Mouse (Mus musculus) MEL (cell line): Measurements from ENCODE around the gene Phf23. TPM values are rescaled to one million over a fixed set of nuclear protein-coding genes. Genes with fewer than 3 reads are reported as not detected.

ENCODE experiments used
- DNase-seq: peaks from one replicate; pipeline ENCODE4 v3.0.0; 2011; ENCODE audit warnings: low read depth, low spot score
- H3K27ac ChIP-seq: 2 replicates; pipeline ENCODE4 v1.5.1; 2012; ENCODE audit warnings: low read depth, mild to moderate bottlenecking, control low read depth, low read length, moderate library complexity; ENCODE audit not compliant: control insufficient read depth
- H3K27me3 ChIP-seq, 2 experiments: fragments of 150-350 bp in 1 of 2; sonication (generic) in 1 of 2; 2 replicates each; pipeline ENCODE4 v1.6.1; 2012; ENCODE audit warnings: low read length in 2 of 2, mild to moderate bottlenecking in 2 of 2, improper control_type of control experiment in 1 of 2, moderate library complexity in 1 of 2; ENCODE audit not compliant: insufficient read depth in 2 of 2, control insufficient read depth in 1 of 2
- H3K36me3 ChIP-seq, 2 experiments: 2 replicates each; pipeline ENCODE4 v1.6.1; 2012 to 2014; ENCODE audit warnings: low read length in 2 of 2, improper control_type of control experiment in 1 of 2, inconsistent platforms in 1 of 2, mild to moderate bottlenecking in 1 of 2; ENCODE audit not compliant: insufficient read depth in 2 of 2, control insufficient read depth in 1 of 2
- H3K4me1 ChIP-seq, 2 experiments: fragments of 150-350 bp in 1 of 2; sonication (generic) in 1 of 2; 2 replicates each; pipeline ENCODE4 v1.6.1; 2012; ENCODE audit warnings: low read length in 2 of 2, improper control_type of control experiment in 1 of 2, mild to moderate bottlenecking in 1 of 2; ENCODE audit not compliant: insufficient read depth in 2 of 2, control insufficient read depth in 1 of 2
- H3K4me3 ChIP-seq, 2 experiments: fragments of 150-350 bp in 1 of 2; sonication (generic) in 1 of 2; 2 replicates each; pipeline ENCODE4 v1.5.1; 2012; ENCODE audit warnings: low read depth in 2 of 2, low read length in 2 of 2, mild to moderate bottlenecking in 2 of 2, moderate library complexity in 2 of 2, control low read depth in 1 of 2, improper control_type of control experiment in 1 of 2; ENCODE audit not compliant: control insufficient read depth in 1 of 2, insufficient read depth in 1 of 2
- H3K79me2 ChIP-seq: 2 replicates; pipeline ENCODE4 v1.6.1; 2012; ENCODE audit warnings: mild to moderate bottlenecking, low read length, moderate library complexity; ENCODE audit not compliant: control insufficient read depth, poor library complexity, insufficient read depth
- H3K9ac ChIP-seq: 2 replicates; pipeline ENCODE4 v1.6.1; 2012; ENCODE audit warnings: low read depth, mild to moderate bottlenecking, control low read depth, low read length, moderate library complexity; ENCODE audit not compliant: control insufficient read depth, poor library complexity, severe bottlenecking
- H3K9me3 ChIP-seq: fragments of 150-350 bp; sonication (generic); replicated peaks from 2 replicates; pipeline ENCODE4 v1.6.1; 2012; ENCODE audit warnings: mild to moderate bottlenecking, low read length, improper control_type of control experiment, moderate library complexity; ENCODE audit not compliant: insufficient read depth
- CHD1 ChIP-seq: IDR thresholded peaks from 2 replicates; pipeline ENCODE4 v1.6.1; 2012; ENCODE audit warnings: low read depth, mild to moderate bottlenecking, inconsistent platforms, low read length, improper control_type of control experiment
- CHD2 ChIP-seq: IDR thresholded peaks from 2 replicates; pipeline ENCODE4 v1.6.1; 2011; ENCODE audit warnings: low read length, improper control_type of control experiment
- E2F4 ChIP-seq: IDR thresholded peaks from 2 replicates; pipeline ENCODE4 v1.6.1; 2011; ENCODE audit warnings: low read depth, low read length, improper control_type of control experiment, borderline replicate concordance
- GABPA ChIP-seq: IDR thresholded peaks from 2 replicates; pipeline ENCODE4 v1.6.1; 2012; ENCODE audit warnings: low read depth, mild to moderate bottlenecking, inconsistent platforms, low read length, improper control_type of control experiment, moderate library complexity
- GATA1 ChIP-seq: IDR thresholded peaks from 2 replicates; pipeline ENCODE4 v1.6.1; 2011; ENCODE audit warnings: low read depth, low read length, improper control_type of control experiment
- JUND ChIP-seq: IDR thresholded peaks from 2 replicates; pipeline ENCODE4 v1.6.1; 2011; ENCODE audit warnings: low read depth, mild to moderate bottlenecking, improper control_type of control experiment, low read length
- KAT2A ChIP-seq: conservative IDR thresholded peaks from 2 replicates; pipeline ENCODE4 v1.6.1; 2012; ENCODE audit warnings: low read depth, low read length, improper control_type of control experiment, inconsistent platforms
- MAX ChIP-seq: IDR thresholded peaks from 2 replicates; pipeline ENCODE4 v1.6.1; 2011; ENCODE audit warnings: low read length, improper control_type of control experiment
- MAZ ChIP-seq: IDR thresholded peaks from 2 replicates; pipeline ENCODE4 v1.6.1; 2012; ENCODE audit warnings: low read depth, mild to moderate bottlenecking, inconsistent platforms, low read length, improper control_type of control experiment
- MEF2A ChIP-seq: IDR thresholded peaks from 2 replicates; pipeline ENCODE4 v1.6.1; 2014; ENCODE audit warnings: low read depth, mild to moderate bottlenecking, inconsistent platforms, low read length, improper control_type of control experiment; ENCODE audit not compliant: poor library complexity, insufficient replicate concordance, severe bottlenecking; ENCODE audit errors: extremely low read depth
- MYB ChIP-seq: IDR thresholded peaks from 2 replicates; pipeline ENCODE4 v1.6.1; 2011; ENCODE audit warnings: mild to moderate bottlenecking, low read depth, low read length, improper control_type of control experiment
- NELFE ChIP-seq: IDR thresholded peaks from 2 replicates; pipeline ENCODE4 v1.6.1; 2011; ENCODE audit warnings: low read depth, low read length, improper control_type of control experiment
- RAD21 ChIP-seq: IDR thresholded peaks from 2 replicates; pipeline ENCODE4 v1.6.1; 2011; ENCODE audit warnings: mild to moderate bottlenecking, low read depth, low read length, improper control_type of control experiment
- RCOR1 ChIP-seq: IDR thresholded peaks from 2 replicates; pipeline ENCODE4 v1.6.1; 2012; ENCODE audit warnings: low read depth, mild to moderate bottlenecking, inconsistent platforms, low read length, improper control_type of control experiment
- SIN3A ChIP-seq: IDR thresholded peaks from 2 replicates; pipeline ENCODE4 v1.6.1; 2012; ENCODE audit warnings: low read length, improper control_type of control experiment, inconsistent platforms
- UBTF ChIP-seq: IDR thresholded peaks from 2 replicates; pipeline ENCODE4 v1.6.1; 2012; ENCODE audit warnings: low read depth, mild to moderate bottlenecking, inconsistent platforms, low read length, improper control_type of control experiment, moderate library complexity, borderline replicate concordance; ENCODE audit not compliant: insufficient read depth
- USF1 ChIP-seq: IDR thresholded peaks from 2 replicates; pipeline ENCODE4 v1.6.1; 2014; ENCODE audit warnings: low read depth, mild to moderate bottlenecking, inconsistent platforms, low read length, improper control_type of control experiment, moderate library complexity
- USF2 ChIP-seq, 2 experiments: IDR thresholded peaks; 2 replicates each; pipeline ENCODE4 v1.6.1; 2011 to 2012; ENCODE audit warnings: improper control_type of control experiment in 2 of 2, low read length in 2 of 2, borderline replicate concordance in 1 of 2, inconsistent platforms in 1 of 2, low read depth in 1 of 2, mild to moderate bottlenecking in 1 of 2; ENCODE audit not compliant: insufficient read depth in 1 of 2
- ZNF384 ChIP-seq: IDR thresholded peaks from 2 replicates; pipeline ENCODE4 v1.6.1; 2012; ENCODE audit warnings: low read depth, mild to moderate bottlenecking, inconsistent platforms, low read length, improper control_type of control experiment
- polyA plus RNA-seq, 2 experiments: library from polyadenylated mRNA; stranded (reverse) in 1 of 2; unstranded in 1 of 2; fragments of >175 nt in 1 of 2; fragments of >200 nt in 1 of 2; gene quantifications; 2 replicates each; pipeline versions ENCODE4 v1.2.1 to v1.2.4; 2012; ENCODE audit warnings: low replicate concordance in 2 of 2, low read depth in 1 of 2; ENCODE audit not compliant: insufficient read length in 2 of 2, insufficient read depth in 1 of 2, missing spikeins in 1 of 2
- total RNA-seq: library from RNA; depleted of rRNA; stranded (reverse); fragments of 300-350 nt; gene quantifications from 2 replicates; pipeline ENCODE4 v1.2.3, GENCODE M21; 2012

Phf23 gene
- total and polyA plus RNA-seq, 3 experiments, result 108 to 112 TPM; not detected in 1

GRCm38 (mm10) chr11:69984431-69984830, 11.1 kb upstream of the Phf23 start:
- no peak for DNase-seq
- no peak overlapping the region for H3K27ac ChIP-seq
- no peak overlapping the region for H3K4me3 ChIP-seq
- peaks cover 36% of the 10 kb centered on the region for H3K79me2 ChIP-seq
- H3K9ac ChIP-seq, result no peak overlapping the region
- no peak for TF ChIP-seq USF2 (IDR thresholded peaks at IDR 0.05; ENCODE audit: borderline replicate concordance in 1 of 2, insufficient read depth in 1 of 2, low read depth in 1 of 2, low read length in 2 of 2)
- TF ChIP-seq SIN3A, result no peak
- no peak for TF ChIP-seq KAT2A
- no peak for TF ChIP-seq ZNF384
- no peak for TF ChIP-seq NELFE
- no peak for TF ChIP-seq RAD21
- TF ChIP-seq GABPA, result no peak
- TF ChIP-seq MEF2A, result no peak
- H3K27me3 ChIP-seq, result no peaks in the 10 kb centered on the region
- H3K4me1 ChIP-seq, result peaks cover 3 to 12% of the 10 kb centered on the region in 2 experiments; a peak in 3 of 4 replicates
- peaks cover 2 to 15% of the 10 kb centered on the region in 2 experiments; a peak in 3 of 4 replicates for H3K36me3 ChIP-seq
- H3K9me3 ChIP-seq, result no peaks in the 10 kb centered on the region

DNA sequence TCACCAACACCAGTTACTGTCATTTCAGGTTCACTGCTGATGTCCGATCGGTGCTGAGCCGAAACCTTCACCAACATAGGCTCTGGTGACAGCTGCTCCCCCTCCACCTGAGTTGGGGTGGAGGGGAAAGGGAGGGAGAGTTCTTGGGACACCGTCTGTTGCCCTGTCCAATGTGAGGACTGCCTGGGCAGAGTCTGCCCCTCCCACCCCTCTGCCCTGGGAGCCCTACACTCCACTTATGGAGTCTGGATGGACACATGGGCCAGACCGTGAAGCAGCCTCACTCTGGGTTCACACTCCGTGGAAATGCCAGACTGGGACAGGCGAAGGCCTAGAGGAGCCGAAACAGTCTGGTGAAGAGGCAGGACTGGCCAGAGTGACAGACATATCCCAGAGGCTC, 5.6 kb upstream of the Phf23 start:
- H3K4me3 ChIP-seq, result no peak overlapping the region
- H3K9ac ChIP-seq, result no peak overlapping the region
- H3K79me2 ChIP-seq, result peaks cover 15% of the 10 kb centered on the region
- no peaks in the 10 kb centered on the region for H3K27me3 ChIP-seq
- peaks cover 2 to 14% of the 10 kb centered on the region in 2 experiments; a peak in 3 of 4 replicates for H3K36me3 ChIP-seq
- DNase-seq, result no peak
- no peaks in the 10 kb centered on the region for H3K9me3 ChIP-seq
- peaks cover 0 to 14% of the 10 kb centered on the region in 2 experiments; a peak in 2 of 4 replicates for H3K4me1 ChIP-seq
- no peak overlapping the region for H3K27ac ChIP-seq
- TF ChIP-seq RCOR1 (no peak), MAX (no peak), E2F4 (no peak), UBTF (no peak), GATA1 (no peak), JUND (no peak), MAZ (no peak), CHD2 (no peak), USF1 (no peak), MYB (no peak), CHD1 (no peak)
- TF ChIP-seq, all 39 proteins: peak for 0
